Mouse (Mus musculus) ES-E14 (cell line): ENCODE measurements around the gene Tmem253. TPM values are rescaled to one million over a fixed set of nuclear protein-coding genes. Genes with fewer than 3 reads are reported as not detected.

Experiments
- DNase-seq: peaks from one replicate; pipeline ENCODE4 v3.0.0-alpha.2; 2013; ENCODE audit warnings: low read depth, low spot score
- H3K27ac ChIP-seq: 2 replicates; pipeline ENCODE4 v1.5.1; 2012; ENCODE audit warnings: low read depth, mild to moderate bottlenecking, low read length, moderate library complexity, mixed read lengths; ENCODE audit not compliant: poor library complexity, insufficient read depth, severe bottlenecking
- H3K36me3 ChIP-seq: 2 replicates; pipeline ENCODE4 v1.6.1; 2012; ENCODE audit warnings: mild to moderate bottlenecking, low read length, moderate library complexity, mixed read lengths; ENCODE audit not compliant: control insufficient read depth, poor library complexity, insufficient read depth, severe bottlenecking
- H3K4me1 ChIP-seq, 2 experiments: fragments of 150-350 bp in 1 of 2; sonication (generic) in 1 of 2; 2 replicates each; pipeline ENCODE4 v1.6.1; 2012; ENCODE audit warnings: low read length in 2 of 2, mild to moderate bottlenecking in 1 of 2, mixed read lengths in 1 of 2; ENCODE audit not compliant: control insufficient read depth in 2 of 2, insufficient read depth in 2 of 2, poor library complexity in 1 of 2
- H3K4me3 ChIP-seq, 2 experiments: fragments of 150-350 bp in 1 of 2; sonication (generic) in 1 of 2; 2 replicates each; pipeline ENCODE4 v1.5.1; 2012; ENCODE audit warnings: low read length in 2 of 2, low read depth in 1 of 2, mild to moderate bottlenecking in 1 of 2, mixed read lengths in 1 of 2; ENCODE audit not compliant: insufficient read depth in 1 of 2, poor library complexity in 1 of 2, severe bottlenecking in 1 of 2
- H3K9ac ChIP-seq: 2 replicates; pipeline ENCODE4 v1.6.1; 2012; ENCODE audit warnings: low read depth, mild to moderate bottlenecking, low read length, mixed read lengths; ENCODE audit not compliant: poor library complexity, insufficient read depth, severe bottlenecking
- H3K9me3 ChIP-seq: fragments of 150-350 bp; sonication (generic); 2 replicates; pipeline ENCODE4 v1.6.1; 2012; ENCODE audit warnings: low read depth, mild to moderate bottlenecking, low read length; ENCODE audit not compliant: control insufficient read depth, insufficient read depth
- CHD2 ChIP-seq: IDR thresholded peaks from 2 replicates; pipeline ENCODE4 v1.6.1; 2014; ENCODE audit warnings: mild to moderate bottlenecking, low read depth, low read length, inconsistent platforms
- HCFC1 ChIP-seq: IDR thresholded peaks from 2 replicates; pipeline ENCODE4 v1.6.1; 2012; ENCODE audit warnings: low read length, inconsistent platforms, borderline replicate concordance; ENCODE audit not compliant: insufficient read depth
- MAFK ChIP-seq: IDR thresholded peaks from 2 replicates; pipeline ENCODE4 v1.6.1; 2014; ENCODE audit warnings: mild to moderate bottlenecking, low read depth, low read length, inconsistent platforms; ENCODE audit not compliant: insufficient read depth
- ZC3H11A ChIP-seq: IDR thresholded peaks from 2 replicates; pipeline ENCODE4 v1.6.1; 2012; ENCODE audit warnings: low read depth, mild to moderate bottlenecking, inconsistent platforms, low read length, borderline replicate concordance
- ZNF384 ChIP-seq: IDR thresholded peaks from 2 replicates; pipeline ENCODE4 v1.6.1; 2012; ENCODE audit warnings: low read depth, low read length, inconsistent platforms
- in situ Hi-C, 2 experiments: fragments of 600-800 bp; cut with MboI; formaldehyde crosslinking; loops; one replicate each; pipeline ENCODE4 v1.15.1; 2025; ENCODE audit warnings: low sequenced_read_pairs in 2 of 2, inconsistent platforms in 1 of 2; ENCODE audit not compliant: unreplicated experiment in 2 of 2
- total RNA-seq: library from RNA; depleted of rRNA; stranded (reverse); fragments of 300-350 nt; gene quantifications from 2 replicates; pipeline ENCODE4 v1.2.3, GENCODE M21; 2012

Tmem253 gene
- total RNA-seq, 1 experiment, result 3.6 TPM

DNA sequence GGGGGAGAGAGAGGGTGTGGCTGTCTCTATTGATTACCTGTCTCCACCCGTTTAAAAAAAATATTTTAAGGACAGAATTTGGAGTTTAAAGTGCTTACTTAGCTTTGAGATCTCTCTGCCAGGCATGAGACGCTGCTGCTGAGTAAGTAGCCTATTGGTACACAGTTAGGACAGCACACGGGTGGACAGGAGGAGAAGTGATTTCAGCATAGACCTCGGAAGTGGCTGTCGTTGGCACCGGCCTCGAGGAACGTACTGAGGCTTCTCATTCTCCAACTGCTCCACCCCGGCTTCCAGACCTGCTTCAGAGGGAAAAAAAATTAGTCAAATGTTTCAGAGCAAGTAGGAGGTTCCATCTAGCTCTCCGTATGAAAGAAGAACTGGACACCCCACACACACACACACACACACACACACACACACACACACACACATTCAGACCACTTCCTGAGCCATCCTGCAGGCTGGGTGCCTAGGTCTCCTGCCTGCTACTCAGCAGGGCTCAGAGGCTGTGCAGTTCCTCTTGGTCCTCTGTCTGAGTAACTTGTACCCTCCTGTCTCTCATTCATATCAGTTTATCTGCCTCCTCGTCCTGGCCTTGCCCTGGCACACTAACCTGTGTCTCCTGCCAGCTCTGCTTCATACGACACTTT lies 20.1 kb upstream of the Tmem253 start:
- Histone ChIP-seq H3K27ac (no peak overlapping the region), H3K4me1 (peaks cover 2 to 8% of the 10 kb centered on the region in 2 experiments; a peak in 1 of 4 replicates), H3K36me3 (no peaks in the 10 kb centered on the region), H3K4me3 (no peak overlapping the region), H3K9me3 (no peaks in the 10 kb centered on the region), H3K9ac (no peak overlapping the region)
- DNase-seq, result no peak
- TF ChIP-seq CHD2 (no peak), HCFC1 (no peak), ZC3H11A (no peak), MAFK (no peak), ZNF384 (no peak)
- in situ Hi-C loops, result no loop called here

- H3K4me1 ChIP-seq, result peaks cover 2 to 8% of the 10 kb centered on the region in 2 experiments; a peak in 1 of 4 replicates
- TF ChIP-seq ZC3H11A, result no peak
- TF ChIP-seq HCFC1, result no peak
- no peak for TF ChIP-seq ZNF384
- TF ChIP-seq CHD2, result no peak
- no peak for TF ChIP-seq MAFK
- H3K36me3 ChIP-seq, result no peaks in the 10 kb centered on the region
- H3K4me3 ChIP-seq, result peak overlapping the region in 1 of 2 experiments; percentile 56; a peak in 2 of 4 replicates
- H3K9me3 ChIP-seq, result no peaks in the 10 kb centered on the region
- no peak overlapping the region for H3K9ac ChIP-seq
- H3K27ac ChIP-seq, result no peak overlapping the region
- DNase-seq, result no peak
- in situ Hi-C loops, result no loop called here
Observed at GRCm38 (mm10) chr14:51996231-51996841, 19.1 kb upstream of the Tmem253 start.

- peak overlapping the region; percentile 2; the same call in 1 of the 2 replicates for H3K9ac ChIP-seq
- in situ Hi-C loops, result no loop called here
- peak overlapping the region; percentile 23 to 56; a peak in 3 of 4 replicates for H3K4me3 ChIP-seq
- no peak for DNase-seq
- TF ChIP-seq HCFC1, result no peak
- TF ChIP-seq CHD2, result no peak
- TF ChIP-seq ZC3H11A, result no peak
- no peak for TF ChIP-seq ZNF384
- no peak for TF ChIP-seq MAFK
- no peak overlapping the region for H3K27ac ChIP-seq
- peaks cover 2 to 8% of the 10 kb centered on the region in 2 experiments; a peak in 1 of 4 replicates for H3K4me1 ChIP-seq
- H3K36me3 ChIP-seq, result no peaks in the 10 kb centered on the region
- no peaks in the 10 kb centered on the region for H3K9me3 ChIP-seq
Observed at GRCm38 (mm10) chr14:51996866-51997265, 18.6 kb upstream of the Tmem253 start.

DNA sequence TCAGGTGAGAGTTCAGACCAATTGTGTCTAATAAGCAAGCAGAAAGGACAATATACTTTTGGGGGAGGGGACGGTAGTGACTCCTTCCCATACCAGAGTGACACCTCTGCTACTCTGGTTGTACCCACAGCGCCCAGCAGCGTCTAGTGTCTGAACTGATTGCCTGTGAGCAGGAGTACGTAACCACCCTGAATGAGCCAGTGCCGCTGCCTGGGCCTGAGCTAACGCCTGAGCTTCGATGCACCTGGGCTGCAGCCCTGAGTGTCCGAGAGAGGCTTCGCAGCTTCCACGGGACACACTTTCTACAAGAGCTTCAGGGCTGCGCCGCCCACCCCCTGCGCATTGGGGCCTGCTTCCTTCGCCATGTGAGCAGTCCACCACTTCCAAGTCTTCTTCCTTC lies 18.0 kb upstream of the Tmem253 start:
- DNase-seq, result no peak
- Histone ChIP-seq H3K4me1 (peaks cover 2 to 8% of the 10 kb centered on the region in 2 experiments; a peak in 1 of 4 replicates), H3K9ac (peak overlapping the region; percentile 14; the same call in 1 of the 2 replicates), H3K9me3 (no peaks in the 10 kb centered on the region), H3K36me3 (peaks cover 4% of the 10 kb centered on the region; the same call in 1 of the 2 replicates), H3K27ac (no peak overlapping the region), H3K4me3 (peak overlapping the region in 1 of 2 experiments; percentile 51; a peak in 2 of 4 replicates)
- no peak for TF ChIP-seq ZNF384
- no peak for TF ChIP-seq MAFK
- no peak for TF ChIP-seq HCFC1
- no peak for TF ChIP-seq ZC3H11A
- no peak for TF ChIP-seq CHD2
- in situ Hi-C loops, result no loop called here
